Mouse (Mus musculus) embryonic fibroblast, embryonic 13.5 days (primary cell): ENCODE measurements around the gene Hgd. TPM values are rescaled to one million over a fixed set of nuclear protein-coding genes. Genes with fewer than 3 reads are reported as not detected.
A peak's percentile ranks its signal among the peaks of the same experiment; 100 is the strongest.

Experiments used
- H3K27ac ChIP-seq: 2 replicates; pipeline ENCODE4 v1.5.1; 2012; ENCODE audit warnings: low read length, control low read depth, inconsistent platforms; ENCODE audit not compliant: insufficient read depth
- H3K4me1 ChIP-seq: 2 replicates; pipeline ENCODE4 v1.6.1; 2011; ENCODE audit warnings: low read length; ENCODE audit not compliant: control insufficient read depth, insufficient read depth
- H3K4me3 ChIP-seq: 2 replicates; pipeline ENCODE4 v1.5.1; 2011; ENCODE audit warnings: mild to moderate bottlenecking, control low read depth, low read length; ENCODE audit not compliant: insufficient read depth
- CTCF ChIP-seq: IDR thresholded peaks from 2 replicates; pipeline ENCODE4 v1.5.1; 2011; ENCODE audit warnings: mild to moderate bottlenecking, control low read depth, low read length, moderate library complexity, borderline replicate concordance; ENCODE audit not compliant: insufficient read depth
- POLR2A ChIP-seq: IDR thresholded peaks from 2 replicates; pipeline ENCODE4 v1.6.1; 2011; ENCODE audit warnings: low read depth, mild to moderate bottlenecking, control low read depth, low read length, moderate library complexity
- polyA plus RNA-seq: library from polyadenylated mRNA; stranded (reverse); fragments of >200 nt; gene quantifications from 2 replicates; pipeline ENCODE4 v1.2.4, GENCODE M21; 2011; ENCODE audit warnings: low read depth; ENCODE audit not compliant: missing spikeins, insufficient read length

Gene Hgd
- polyA plus RNA-seq, 1 experiment, result not detected

DNA sequence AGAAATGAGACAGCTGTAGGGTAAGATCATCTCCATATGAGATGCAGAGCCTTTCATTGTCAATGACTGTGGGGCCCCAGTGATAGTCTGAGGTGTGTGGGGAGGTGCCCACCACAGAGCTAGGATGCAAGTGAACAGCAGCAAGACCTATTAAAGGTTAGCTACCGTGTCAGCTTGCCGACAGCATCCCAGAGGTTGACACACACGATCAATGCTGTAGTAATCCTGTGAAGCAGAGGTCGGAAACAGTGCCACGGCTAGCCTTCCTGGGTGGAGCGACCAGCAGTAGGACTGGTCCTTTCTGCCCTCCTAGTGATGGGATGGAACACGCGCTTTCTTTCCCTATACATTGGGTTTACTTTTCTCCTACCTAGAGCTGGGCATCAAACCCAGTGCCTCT lies 65.3 kb downstream of the Hgd start:
- no peaks in the 10 kb centered on the region for H3K4me1 ChIP-seq
- TF ChIP-seq POLR2A, result no peak
- no peak for TF ChIP-seq CTCF
- H3K4me3 ChIP-seq, result no peak overlapping the region
- H3K27ac ChIP-seq, result no peak overlapping the region

DNA sequence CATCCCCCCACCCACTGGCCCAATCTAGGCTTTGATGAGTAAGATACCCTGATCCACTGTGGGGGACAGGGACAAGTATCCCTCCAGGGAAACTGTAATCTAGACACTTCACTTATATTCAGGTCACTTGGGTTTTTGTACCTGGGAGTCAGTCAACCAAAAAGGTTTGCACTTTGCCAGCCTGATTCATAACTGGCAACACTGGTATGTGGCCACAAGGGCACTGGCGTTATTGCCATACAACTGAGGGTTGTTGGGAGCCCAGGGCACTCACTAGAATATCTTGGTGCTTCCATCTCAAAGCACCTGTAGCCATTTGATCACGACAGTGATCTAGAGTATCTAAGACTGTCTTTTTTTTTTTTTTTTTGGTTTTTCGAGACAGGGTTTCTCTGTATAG lies 65.8 kb downstream of the Hgd start:
- TF ChIP-seq CTCF, result no peak
- TF ChIP-seq POLR2A, result no peak
- Histone ChIP-seq H3K4me3 (no peak overlapping the region), H3K4me1 (no peaks in the 10 kb centered on the region), H3K27ac (no peak overlapping the region)

DNA sequence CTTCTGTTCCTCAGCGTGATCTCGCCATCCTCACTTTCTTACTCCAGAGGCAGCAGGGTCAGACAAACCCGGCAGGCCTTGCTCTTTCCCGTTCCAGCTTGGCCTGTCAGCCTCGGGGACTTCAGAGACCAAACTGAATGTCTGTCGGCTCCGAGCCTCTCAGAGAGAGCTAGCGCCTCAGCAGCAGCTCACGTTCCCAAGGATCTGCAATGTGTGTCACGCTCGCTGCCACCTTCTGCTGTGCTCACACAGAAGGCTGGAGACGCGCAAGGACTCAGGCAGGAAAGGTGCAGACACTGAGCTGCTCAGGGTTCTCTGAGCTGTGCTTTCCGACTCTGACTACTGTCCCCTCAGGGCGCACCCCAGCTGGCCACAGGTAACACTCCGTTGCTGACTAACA lies 67.1 kb downstream of the Hgd start:
- Histone ChIP-seq H3K27ac (no peak overlapping the region), H3K4me1 (no peaks in the 10 kb centered on the region), H3K4me3 (no peak overlapping the region)
- TF ChIP-seq CTCF, result no peak
- TF ChIP-seq POLR2A, result no peak

DNA sequence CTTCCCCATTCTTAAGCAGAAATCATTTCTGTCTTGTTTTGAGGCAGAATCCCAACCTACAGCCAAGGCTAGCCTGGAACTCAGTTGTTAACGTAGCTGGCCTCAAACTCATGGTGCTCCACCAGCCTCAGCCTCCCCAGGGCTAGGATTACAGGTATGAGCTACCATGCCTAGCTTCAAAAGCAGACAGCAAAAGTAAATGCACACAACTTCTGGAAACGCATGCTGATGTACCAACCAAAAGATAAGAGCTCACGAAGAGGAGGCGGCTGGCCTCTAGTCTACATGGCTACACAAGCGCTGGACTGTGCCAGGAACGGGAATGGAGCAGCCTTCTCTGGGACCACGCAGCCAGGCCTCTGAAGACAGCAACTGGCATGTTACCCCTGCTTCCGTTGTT lies 68.0 kb downstream of the Hgd start:
- TF ChIP-seq POLR2A (no peak), CTCF (no peak)
- Histone ChIP-seq H3K4me3 (no peak overlapping the region), H3K4me1 (no peaks in the 10 kb centered on the region; the same call in 1 of the 2 replicates), H3K27ac (no peak overlapping the region)

DNA sequence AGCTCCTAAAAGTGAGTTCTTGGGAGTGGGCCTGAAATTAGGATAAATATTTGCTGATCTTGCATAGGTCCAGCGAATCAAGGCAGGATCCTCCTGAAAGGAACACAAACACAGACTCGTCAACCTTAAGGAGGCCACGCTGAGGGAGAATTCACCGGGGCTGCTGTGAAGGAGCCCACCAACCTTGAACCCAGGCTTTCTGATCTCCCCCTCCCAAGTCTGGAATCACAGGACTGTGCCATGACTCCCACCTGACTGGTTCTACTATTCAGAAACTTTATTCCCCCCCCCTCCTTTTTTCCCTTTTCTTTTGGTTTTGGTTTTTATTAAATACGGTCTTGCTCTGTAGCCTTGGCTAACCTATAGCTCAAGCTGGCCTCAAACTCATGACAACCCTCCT lies 69.1 kb downstream of the Hgd start:
- TF ChIP-seq CTCF (no peak), POLR2A (no peak)
- H3K4me1 ChIP-seq, result no peaks in the 10 kb centered on the region; the same call in 1 of the 2 replicates
- H3K27ac ChIP-seq, result no peak overlapping the region
- no peak overlapping the region for H3K4me3 ChIP-seq

DNA sequence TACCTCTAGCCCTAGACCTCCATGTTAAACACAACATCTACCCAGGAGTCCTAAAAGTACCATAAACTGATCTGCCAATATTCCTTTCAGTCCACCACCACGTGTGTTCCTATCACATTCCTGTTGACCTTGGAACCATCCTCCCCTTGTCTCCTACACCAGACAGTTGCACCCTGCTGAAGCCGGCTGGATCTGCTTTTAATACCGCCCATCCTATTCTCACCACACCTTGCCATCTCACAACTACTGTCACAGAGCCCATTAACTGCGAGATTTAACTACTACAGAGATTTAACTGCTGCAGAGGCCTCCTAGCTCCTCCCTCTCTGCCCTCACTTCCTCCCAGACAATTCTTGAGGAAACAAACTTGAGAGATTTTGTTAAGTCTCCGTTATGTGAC lies 71.5 kb downstream of the Hgd start:
- Histone ChIP-seq H3K4me1 (no peaks in the 10 kb centered on the region; the same call in 1 of the 2 replicates), H3K4me3 (no peak overlapping the region), H3K27ac (no peak overlapping the region)
- no peak for TF ChIP-seq CTCF
- no peak for TF ChIP-seq POLR2A

DNA sequence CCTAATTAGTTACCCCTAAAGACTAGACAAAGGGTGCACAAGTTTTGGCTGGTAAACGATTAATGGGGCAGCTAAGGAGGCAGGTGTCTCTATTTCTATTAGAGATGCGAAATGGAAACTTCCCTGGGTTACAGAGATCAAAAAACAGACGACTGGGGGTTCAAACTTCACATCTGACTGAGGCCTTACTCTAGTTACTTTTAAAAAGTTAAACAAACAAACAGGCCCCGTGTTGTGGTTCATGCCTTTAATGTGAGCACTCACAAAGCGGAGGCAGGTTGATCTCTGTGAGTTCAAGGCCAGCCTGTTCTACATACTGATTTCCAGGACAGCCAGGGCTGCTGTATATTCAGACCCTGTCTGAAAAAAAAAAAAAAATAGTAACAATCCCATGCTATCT lies 72.7 kb downstream of the Hgd start:
- H3K4me3 ChIP-seq, result 0 out of 2 replicates have a peak overlapping the region, but pooled peaks have one; percentile 47
- no peak overlapping the region for H3K27ac ChIP-seq
- no peaks in the 10 kb centered on the region; the same call in 1 of the 2 replicates for H3K4me1 ChIP-seq
- TF ChIP-seq CTCF (no peak), POLR2A (no peak)

DNA sequence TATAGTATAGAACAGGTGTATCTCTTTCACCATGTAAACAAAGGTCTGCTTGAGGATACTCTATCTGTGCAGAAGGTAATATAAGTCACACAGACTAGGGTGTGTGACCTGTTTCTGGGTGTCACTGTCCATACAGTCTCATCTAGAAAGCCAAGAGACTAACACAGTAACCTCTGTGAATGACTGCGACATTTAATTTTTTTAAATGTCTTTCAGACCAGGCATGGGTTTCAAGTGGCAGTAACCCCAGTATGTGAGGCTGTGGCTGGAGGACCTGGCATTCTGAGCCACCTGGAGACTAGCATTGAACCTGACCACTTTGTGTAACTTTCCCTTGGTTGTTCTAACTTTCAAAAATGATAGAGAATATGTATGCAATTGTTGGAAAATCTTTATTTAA lies 73.1 kb downstream of the Hgd start:
- H3K4me3 ChIP-seq, result peak overlapping the region; percentile 47
- H3K4me1 ChIP-seq, result no peaks in the 10 kb centered on the region; the same call in 1 of the 2 replicates
- TF ChIP-seq CTCF, result no peak
- no peak for TF ChIP-seq POLR2A
- no peak overlapping the region for H3K27ac ChIP-seq

DNA sequence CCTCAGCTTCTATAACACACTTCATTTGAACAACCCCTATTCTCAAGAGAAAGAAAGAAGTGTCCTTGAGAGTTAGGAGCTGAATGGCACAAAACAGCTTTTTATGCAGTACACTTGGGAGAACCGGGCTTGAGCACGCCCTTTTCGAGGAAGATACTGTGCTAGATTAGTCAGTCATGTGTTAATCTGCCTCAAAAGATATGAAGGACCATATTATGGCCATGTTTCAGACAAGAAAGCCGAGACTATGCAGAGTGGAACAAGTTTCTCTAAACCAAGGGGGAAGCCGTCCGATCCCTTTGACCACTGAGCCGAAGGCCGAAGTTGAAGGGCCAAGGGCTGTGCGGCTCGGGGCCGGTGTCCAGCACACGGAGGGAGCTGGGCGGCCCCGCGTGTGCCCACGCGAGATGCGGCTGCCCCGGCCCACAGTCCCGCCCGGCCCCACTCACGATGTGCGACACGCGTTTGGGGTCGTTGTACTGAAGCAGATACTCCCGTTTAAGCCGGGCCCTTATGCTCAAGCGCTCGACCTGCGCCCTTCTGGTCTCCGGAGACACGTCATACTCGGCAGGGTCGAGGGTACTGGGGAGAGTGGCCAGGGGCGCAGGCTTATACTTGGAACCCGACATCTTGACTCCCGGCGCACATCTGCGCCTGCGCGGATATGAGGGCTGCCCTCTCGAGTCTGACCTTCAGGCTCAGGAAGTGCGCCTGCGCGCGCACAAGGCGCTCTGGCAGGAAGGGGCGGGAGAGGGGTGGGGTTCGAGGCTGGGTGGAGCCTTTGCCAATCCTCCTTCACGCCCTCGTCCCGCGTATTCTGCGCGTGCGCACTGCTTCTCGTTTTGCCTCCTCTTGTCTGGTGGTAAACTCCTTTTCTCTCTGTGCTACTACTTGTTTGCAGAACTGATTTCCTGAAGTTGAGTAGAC lies 74.0 kb downstream of the Hgd start, which contains the start of gene Ndufb4:
Ndufb4 (minus strand) TSS at position 723 of the 927 bp plus-strand sequence.
- peak within 1 kb of the TSS; percentile 97 for H3K4me3 ChIP-seq
- TF ChIP-seq CTCF (no peak), POLR2A (peak; percentile 82)
- H3K27ac ChIP-seq, result peak within 1 kb of the TSS; percentile 69
- H3K4me1 ChIP-seq, result no peaks in the 10 kb centered on the region; the same call in 1 of the 2 replicates

DNA sequence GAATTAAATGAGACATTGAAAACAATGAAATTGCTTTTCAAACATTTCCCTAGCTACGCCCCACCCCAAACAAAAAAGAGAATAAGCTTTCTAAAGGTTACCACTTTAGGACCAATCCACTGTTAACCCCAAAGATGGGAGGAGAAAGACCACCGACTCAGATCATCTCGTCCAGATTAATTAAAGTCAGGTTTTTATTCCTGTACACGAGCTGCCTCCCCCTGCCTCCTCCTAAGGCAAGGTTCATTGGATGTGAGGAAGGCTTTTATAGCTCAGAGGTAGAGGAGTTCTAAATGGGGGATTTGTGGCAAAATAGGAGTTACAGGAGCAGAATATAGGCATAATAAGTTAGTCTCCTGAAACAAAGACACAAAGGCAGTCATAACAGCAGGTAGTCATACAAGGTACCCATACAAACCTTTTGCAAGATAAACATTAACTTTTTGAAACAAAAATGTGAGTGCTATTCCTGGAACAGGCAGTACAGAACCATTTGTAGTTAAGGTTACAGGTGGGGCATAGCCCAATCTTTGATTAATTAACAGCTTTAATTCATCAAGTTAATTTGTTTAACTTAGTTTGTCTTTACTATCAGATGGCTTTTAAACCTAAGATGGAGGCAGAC lies 75.0 kb downstream of the Hgd start:
- Histone ChIP-seq H3K4me3 (no peak overlapping the region), H3K27ac (no peak overlapping the region), H3K4me1 (no peaks in the 10 kb centered on the region; the same call in 1 of the 2 replicates)
- TF ChIP-seq CTCF (no peak), POLR2A (no peak)
